Mouse (Mus musculus) forebrain, embryonic 10.5 days (tissue): Measurements from ENCODE around the gene Gm27029. TPM values are rescaled to one million over a fixed set of nuclear protein-coding genes. Genes with fewer than 3 reads are reported as not detected.
"Not testable (repeated sequence)": the region's sequence is repeated elsewhere in the genome, so short reads cannot be mapped to it uniquely, and the experiment has no call there.

Source experiments
- DNase-seq: peaks from one replicate; pipeline ENCODE4 v3.0.0-alpha.2; 2017; ENCODE audit warnings: low spot score; ENCODE audit errors: extremely low spot score
- H3K27ac ChIP-seq: fragments of 300-500 bp; sonication (generic); 2 replicates; pipeline ENCODE4 v1.5.1; 2016; ENCODE audit warnings: mild to moderate bottlenecking
- H3K27me3 ChIP-seq: fragments of 300-500 bp; sonication (generic); 2 replicates; pipeline ENCODE4 v1.6.1; 2016; ENCODE audit warnings: mild to moderate bottlenecking; ENCODE audit not compliant: poor library complexity, severe bottlenecking
- H3K36me3 ChIP-seq: fragments of 300-500 bp; sonication (generic); replicated peaks from 2 replicates; pipeline ENCODE4 v1.6.1; 2016; ENCODE audit warnings: mild to moderate bottlenecking, moderate library complexity
- H3K4me1 ChIP-seq: fragments of 300-500 bp; sonication (generic); 2 replicates; pipeline ENCODE4 v1.6.1; 2016
- H3K4me3 ChIP-seq: fragments of 300-500 bp; sonication (generic); 2 replicates; pipeline ENCODE4 v1.5.1; 2016; ENCODE audit warnings: mild to moderate bottlenecking, moderate library complexity
- H3K9me3 ChIP-seq: fragments of 300-500 bp; sonication (generic); 2 replicates; pipeline ENCODE4 v1.6.1; 2016; ENCODE audit warnings: mild to moderate bottlenecking, moderate library complexity
- WGBS: fragments of 180-500 bp; shearing (Covaris S2); methylation state at CpG from one replicate; pipeline ENCODE4 v1.1.7; 2016; 5-methylcytosine and 5-hydroxymethylcytosine counted together
- microRNA-seq: library from miRNA; unstranded; fragments of <30 nt; microRNA quantifications from one replicate; pipeline ENCODE4, GENCODE M21; 2017
- polyA plus RNA-seq: library from polyadenylated mRNA; unstranded; fragments of >200 nt; fragmentation: Nextera tagmentation; extraction: Ambion mirVana; gene quantifications from 2 replicates; pipeline ENCODE4 v1.2.1, GENCODE M21; 2016

The Gm27029 gene
- polyA plus RNA-seq, 1 experiment from 2014 or later, result 11.6 TPM

DNA sequence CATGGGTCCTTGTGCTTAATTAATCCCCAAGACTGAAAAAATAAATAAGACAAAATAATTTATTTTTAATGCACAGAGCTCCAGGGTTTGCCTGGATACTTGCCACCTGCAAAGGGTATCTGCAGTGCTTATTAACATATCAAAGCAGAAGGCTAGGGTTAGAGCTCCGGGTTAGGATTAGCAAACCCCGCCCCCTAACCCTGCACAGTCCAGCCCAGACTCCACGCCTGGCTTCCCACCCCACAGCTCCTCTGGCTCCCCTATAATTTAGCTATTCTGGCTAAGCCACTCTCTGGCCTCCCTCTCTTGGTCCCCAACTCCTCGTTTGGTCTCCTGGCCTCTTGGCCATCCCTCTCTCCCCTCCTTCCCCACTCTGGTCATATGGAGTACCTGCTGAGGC, 42.8 kb downstream of the Gm27029 start:
- Histone ChIP-seq H3K27me3 (no peaks in the 10 kb centered on the region), H3K4me1 (peaks cover 7% of the 10 kb centered on the region), H3K4me3 (no peak overlapping the region), H3K9me3 (no peaks in the 10 kb centered on the region), H3K36me3 (no peaks in the 10 kb centered on the region), H3K27ac (no peak overlapping the region)
- WGBS, result 8% methylated on average over 4 of the region's 4 CpGs
- DNase-seq, result peak; percentile 40

DNA sequence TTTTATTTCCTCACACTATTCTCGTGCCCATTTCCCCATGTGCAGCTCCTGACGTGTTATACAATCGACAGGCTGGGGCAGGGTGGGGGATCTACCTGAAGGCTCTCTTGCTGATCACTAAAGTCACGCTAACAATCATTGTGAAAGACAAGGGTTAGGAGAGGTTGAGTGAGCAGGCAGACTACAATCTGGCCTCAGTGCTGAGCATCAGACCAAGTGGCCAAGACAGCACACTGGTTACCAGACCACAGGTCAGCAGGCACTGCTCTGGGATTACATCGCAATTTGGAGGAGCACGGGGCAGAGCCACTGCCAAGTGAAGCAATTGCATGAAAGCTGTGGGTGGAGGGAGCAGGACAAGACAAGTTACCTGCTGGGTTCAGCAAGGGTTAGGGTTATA, 45.7 kb downstream of the Gm27029 start:
- H3K36me3 ChIP-seq, result no peaks in the 10 kb centered on the region
- no peak overlapping the region for H3K4me3 ChIP-seq
- no peak for DNase-seq
- no peaks in the 10 kb centered on the region for H3K9me3 ChIP-seq
- H3K4me1 ChIP-seq, result peaks cover 7% of the 10 kb centered on the region
- WGBS, result 85% methylated on average over 6 of the region's 6 CpGs
- H3K27me3 ChIP-seq, result no peaks in the 10 kb centered on the region
- no peak overlapping the region for H3K27ac ChIP-seq

DNA sequence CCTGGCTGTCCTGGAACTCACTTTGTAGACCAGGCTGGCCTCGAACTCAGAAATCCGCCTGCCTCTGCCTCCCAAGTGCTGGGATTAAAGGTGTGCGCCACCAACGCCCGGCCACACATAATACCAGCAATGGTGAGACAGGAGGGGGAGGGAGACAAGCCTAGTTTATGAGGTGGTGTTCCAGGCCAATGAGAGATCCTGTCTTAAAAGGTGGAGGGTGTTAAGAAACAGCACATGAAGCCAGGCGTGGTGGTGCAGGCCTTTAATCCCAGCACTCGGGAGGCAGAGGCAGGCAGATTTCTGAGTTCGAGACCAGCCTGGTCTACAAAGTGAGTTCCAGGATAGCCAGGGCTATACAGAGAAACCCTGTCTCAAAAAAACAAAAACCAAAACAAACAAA, 46.4 kb downstream of the Gm27029 start:
- 98% methylated on average over 8 of the region's 8 CpGs for WGBS
- not testable (repeated sequence) for H3K27me3 ChIP-seq, H3K9me3 ChIP-seq, H3K27ac ChIP-seq, H3K36me3 ChIP-seq, H3K4me1 ChIP-seq, H3K4me3 ChIP-seq, DNase-seq

DNA sequence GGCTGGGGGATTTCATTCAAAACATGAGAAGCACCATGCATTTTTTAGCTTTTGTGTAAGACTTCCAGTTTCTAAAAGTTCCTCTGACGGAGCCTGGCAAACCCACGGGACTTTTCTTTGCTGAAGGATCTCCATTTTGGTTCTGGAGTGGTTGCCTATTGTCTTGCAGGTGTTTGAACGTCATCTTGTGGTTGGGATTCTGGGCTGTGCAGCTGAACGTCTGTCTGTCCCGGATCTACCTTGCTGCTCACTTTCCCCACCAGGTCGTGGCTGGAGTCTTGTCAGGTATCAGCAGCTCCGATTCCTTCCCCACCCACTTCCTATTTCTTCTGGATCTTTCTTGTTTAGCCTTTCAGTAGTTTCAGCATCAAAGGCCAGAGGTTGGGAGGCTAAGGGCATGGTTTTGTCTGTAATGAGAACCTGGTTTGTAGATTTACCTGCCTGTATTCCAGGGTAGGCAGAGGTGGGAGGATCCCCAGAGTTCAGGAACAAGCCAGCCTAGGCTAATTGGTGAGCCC, 50.1 kb downstream of the Gm27029 start:
- H3K4me3 ChIP-seq, result no peak overlapping the region
- H3K4me1 ChIP-seq, result no peaks in the 10 kb centered on the region
- H3K27ac ChIP-seq, result no peak overlapping the region
- DNase-seq, result no peak
- no peaks in the 10 kb centered on the region for H3K36me3 ChIP-seq
- no peaks in the 10 kb centered on the region for H3K27me3 ChIP-seq
- H3K9me3 ChIP-seq, result no peaks in the 10 kb centered on the region
- 80% methylated on average over 7 of the region's 7 CpGs for WGBS

DNA sequence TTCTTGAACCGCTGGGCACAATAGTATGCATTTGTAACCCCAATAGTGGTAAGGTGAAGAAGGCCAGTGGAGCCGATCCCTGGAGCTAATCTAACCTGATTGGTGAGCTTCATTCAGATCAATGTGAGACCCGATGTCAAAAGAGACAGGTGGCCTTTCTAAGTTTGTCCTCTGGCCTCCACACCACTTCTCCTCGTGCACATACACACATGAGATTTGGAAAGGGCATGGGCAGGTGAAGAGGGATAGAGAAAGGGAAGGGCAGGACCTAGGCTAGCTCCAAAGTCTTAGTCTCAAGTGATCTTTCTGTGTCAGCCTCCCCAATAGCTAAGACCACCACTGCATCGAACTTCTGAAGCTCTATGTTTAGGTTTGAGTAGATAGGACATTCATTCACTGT, 54.5 kb downstream of the Gm27029 start:
- no peak overlapping the region for H3K4me3 ChIP-seq
- no peak overlapping the region for H3K27ac ChIP-seq
- no peaks in the 10 kb centered on the region for H3K27me3 ChIP-seq
- H3K9me3 ChIP-seq, result no peaks in the 10 kb centered on the region
- WGBS, result 81% methylated on average over 5 of the region's 5 CpGs
- no peak for DNase-seq
- no peaks in the 10 kb centered on the region for H3K36me3 ChIP-seq
- H3K4me1 ChIP-seq, result no peaks in the 10 kb centered on the region

DNA sequence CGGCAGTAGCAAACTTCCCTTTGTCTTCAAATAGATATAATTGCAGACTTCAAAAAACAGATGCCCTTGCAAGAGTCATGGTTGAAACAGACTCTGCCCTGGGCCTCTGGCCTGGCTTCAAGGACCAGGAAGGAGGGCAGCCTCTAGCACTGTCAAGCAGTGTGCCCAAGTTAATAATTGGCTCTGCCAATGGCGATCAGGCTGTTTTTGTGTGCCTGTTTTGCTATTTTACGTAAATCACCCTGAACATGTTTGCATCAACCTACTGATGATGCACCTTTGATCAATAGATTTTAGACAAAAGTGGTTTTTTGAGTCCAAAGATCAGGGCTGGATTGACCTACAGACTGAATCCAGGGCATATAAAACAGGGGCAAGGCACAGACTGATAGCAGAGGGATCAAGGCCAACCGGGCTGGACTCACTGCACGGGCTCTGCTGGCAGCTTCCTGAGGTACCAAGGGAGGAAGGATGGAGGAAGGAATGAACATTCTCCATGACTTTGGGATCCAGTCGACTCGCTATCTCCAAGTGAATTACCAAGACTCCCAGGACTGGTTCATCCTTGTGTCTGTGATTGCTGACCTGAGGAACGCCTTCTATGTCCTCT, 57.2 kb downstream of the Gm27029 start, which contains the start of gene G6pc:
Gene G6pc (plus strand): TSS at position 236 of the 610 bp plus-strand sequence.
- H3K4me3 ChIP-seq, result no peak within 1 kb of the TSS
- no peaks in the 10 kb centered on the region for H3K4me1 ChIP-seq
- no peak for DNase-seq
- no peak within 1 kb of the TSS for H3K27ac ChIP-seq
- no peaks in the 10 kb centered on the region for H3K9me3 ChIP-seq
- no peaks in the 10 kb centered on the region for H3K27me3 ChIP-seq
- 87% methylated on average over 8 of the region's 8 CpGs for WGBS
- no peaks in the 10 kb centered on the region for H3K36me3 ChIP-seq

DNA sequence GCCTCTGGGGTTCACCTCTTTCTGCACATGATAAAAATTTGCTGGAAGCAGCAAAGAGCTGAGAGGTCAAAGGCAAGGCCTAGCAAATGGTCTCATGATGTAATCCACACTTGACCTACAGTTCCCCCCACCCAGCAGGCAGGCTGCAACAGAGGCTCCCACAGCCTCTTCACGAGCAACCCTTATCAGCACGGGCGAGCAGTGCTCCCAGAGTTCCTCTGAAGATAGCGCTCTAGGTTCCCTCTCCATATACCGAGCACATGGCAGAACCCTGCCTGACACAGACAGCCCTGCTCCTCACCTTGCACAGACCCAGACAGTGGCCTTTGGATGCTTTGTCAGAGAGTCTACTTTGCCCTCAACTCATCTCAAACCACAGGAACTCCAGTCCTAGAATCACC, 60.1 kb downstream of the Gm27029 start:
- Histone ChIP-seq H3K27me3 (no peaks in the 10 kb centered on the region), H3K9me3 (no peaks in the 10 kb centered on the region), H3K36me3 (no peaks in the 10 kb centered on the region), H3K27ac (no peak overlapping the region), H3K4me1 (0 out of 2 replicates have a peak, but pooled peaks cover 3% of the 10 kb centered on the region), H3K4me3 (no peak overlapping the region)
- 80% methylated on average over 5 of the region's 5 CpGs for WGBS
- no peak for DNase-seq

- no peaks in the 10 kb centered on the region for H3K9me3 ChIP-seq
- DNase-seq, result no peak
- 0 out of 2 replicates have a peak, but pooled peaks cover 3% of the 10 kb centered on the region for H3K4me1 ChIP-seq
- no peak overlapping the region for H3K27ac ChIP-seq
- H3K4me3 ChIP-seq, result no peak overlapping the region
- WGBS, result 82% methylated on average over 3 of the region's 3 CpGs
- no peaks in the 10 kb centered on the region for H3K27me3 ChIP-seq
- no peaks in the 10 kb centered on the region for H3K36me3 ChIP-seq
These were observed 63.9 kb downstream of the Gm27029 start for GRCm38 (mm10) chr11:101360651-101361113.

DNA sequence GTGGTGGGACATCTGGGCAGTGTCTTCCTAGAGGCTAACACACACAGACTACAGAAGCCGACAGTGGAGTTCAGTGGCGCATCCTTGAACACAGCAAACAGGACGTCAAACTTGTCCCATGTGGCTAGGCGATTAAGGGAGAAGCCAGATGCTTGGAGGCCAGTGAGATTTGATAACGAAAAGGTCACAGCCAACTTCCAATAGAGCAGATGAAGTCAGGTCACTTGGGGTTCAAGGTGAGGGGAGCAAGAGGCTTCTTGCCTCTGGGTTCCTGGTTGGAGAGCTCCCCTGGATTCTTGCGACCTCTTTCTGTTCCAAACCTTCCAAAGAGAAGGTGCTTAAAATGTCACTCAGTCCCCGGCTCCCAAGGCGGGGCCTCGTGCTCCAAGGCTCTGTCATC, 64.8 kb downstream of the Gm27029 start:
- H3K27ac ChIP-seq, result 0 out of 2 replicates have a peak overlapping the region, but pooled peaks have one; percentile 25
- no peaks in the 10 kb centered on the region for H3K9me3 ChIP-seq
- DNase-seq, result no peak

DNA sequence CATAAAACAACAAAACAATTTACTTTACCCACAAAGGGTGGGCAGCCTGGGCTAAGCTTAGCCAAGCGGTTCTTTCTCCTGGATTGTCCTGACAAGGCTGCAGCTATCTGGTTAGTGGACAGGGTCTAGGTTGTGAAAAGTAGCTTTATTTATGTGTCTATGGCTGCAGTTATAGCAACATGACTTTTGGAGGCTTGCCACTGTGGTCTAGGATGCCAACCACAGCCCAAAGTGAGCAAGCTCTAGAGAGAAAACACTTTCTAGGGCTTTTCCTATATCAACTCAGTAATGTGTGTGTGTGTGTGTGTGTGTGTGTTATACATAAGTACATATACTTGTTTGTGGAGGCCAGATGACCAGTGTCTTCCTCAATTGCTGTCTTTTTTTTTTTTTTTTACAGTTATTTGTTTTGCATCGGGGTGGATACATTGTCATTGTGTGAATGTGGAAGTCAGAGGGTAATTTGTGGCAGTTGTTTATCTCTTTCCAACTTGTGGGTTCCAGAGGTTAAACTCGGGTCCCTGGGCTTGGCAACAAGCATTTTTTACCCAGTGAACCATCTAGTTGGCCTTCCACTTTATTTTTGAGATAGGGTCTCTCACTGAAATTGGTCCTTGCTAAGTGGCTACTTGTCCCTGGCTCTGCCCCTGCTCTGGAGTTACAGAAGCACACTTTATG, 67.0 kb downstream of the Gm27029 start:
- no peaks in the 10 kb centered on the region for H3K9me3 ChIP-seq
- 87% methylated on average over 3 of the region's 3 CpGs for WGBS
- H3K4me3 ChIP-seq, result no peak overlapping the region
- no peak for DNase-seq
- H3K27ac ChIP-seq, result no peak overlapping the region
- peaks cover 5% of the 10 kb centered on the region; the same call in 1 of the 2 replicates for H3K4me1 ChIP-seq
- H3K27me3 ChIP-seq, result no peaks in the 10 kb centered on the region
- H3K36me3 ChIP-seq, result no peaks in the 10 kb centered on the region

More for the DNA sequence above, 64.8 kb downstream of the Gm27029 start:
- H3K4me3 ChIP-seq, result no peak overlapping the region
- WGBS, result 79% methylated on average over 9 of the region's 9 CpGs
- H3K36me3 ChIP-seq, result no peaks in the 10 kb centered on the region
- 0 out of 2 replicates have a peak, but pooled peaks cover 3% of the 10 kb centered on the region for H3K4me1 ChIP-seq
- H3K27me3 ChIP-seq, result no peaks in the 10 kb centered on the region

Small RNA genes within 50 kb of the gene (microRNA-seq; reads per million reads assigned to microRNA genes)
- not detected for gene Mir6929

Other genes starting within 250 kb of the Gm27029 start
- not detected in 2 replicates for gene Ccr10, start 249.4 kb downstream of the Gm27029 start, polyA plus RNA-seq
- 9.9 and 10.2 TPM in 2 replicates for gene Ezh1, start 198.3 kb downstream of the Gm27029 start, polyA plus RNA-seq
- 54.8 and 57.3 TPM in 2 replicates for gene Ramp2, start 178.8 kb downstream of the Gm27029 start, polyA plus RNA-seq
- gene Vps25, start 171.1 kb downstream of the Gm27029 start, polyA plus RNA-seq, result 128 and 129 TPM in 2 replicates
- 5.4 and 6.4 TPM in 2 replicates for gene Wnk4, start 164.2 kb downstream of the Gm27029 start, polyA plus RNA-seq
- 0.77 and 1.0 TPM in 2 replicates for gene Cntd1, start 145.8 kb downstream of the Gm27029 start, polyA plus RNA-seq
- gene Coa3, start 145.7 kb downstream of the Gm27029 start, polyA plus RNA-seq, result 186 and 194 TPM in 2 replicates
- gene Becn1, start 122.5 kb downstream of the Gm27029 start, polyA plus RNA-seq, result 144 and 154 TPM in 2 replicates
- gene Psme3, start 108.6 kb downstream of the Gm27029 start, polyA plus RNA-seq, result 207 and 217 TPM in 2 replicates
- gene Aoc2, start 99.7 kb downstream of the Gm27029 start, polyA plus RNA-seq, result 2.1 and 2.5 TPM in 2 replicates
- gene Aoc3, start 94.2 kb downstream of the Gm27029 start, polyA plus RNA-seq, result not detected in 2 replicates
- gene G6pc, start 57.2 kb downstream of the Gm27029 start, polyA plus RNA-seq, result not detected in 2 replicates
- 109 and 115 TPM in 2 replicates for gene Aarsd1, start 7.2 kb downstream of the Gm27029 start, polyA plus RNA-seq
- gene Rundc1, start 289 bp upstream of the Gm27029 start, polyA plus RNA-seq, result 20.9 and 21.4 TPM in 2 replicates
- gene Ptges3l, start 537 bp upstream of the Gm27029 start, polyA plus RNA-seq, result 2.3 and 3.8 TPM in 2 replicates
- 499 and 505 TPM in 2 replicates for gene Rpl27, start 17.5 kb upstream of the Gm27029 start, polyA plus RNA-seq
- 3.3 and 3.4 TPM in 2 replicates for gene Ifi35, start 23.6 kb upstream of the Gm27029 start, polyA plus RNA-seq
- 28.1 and 36.9 TPM in 2 replicates for gene Rnd2, start 40.2 kb upstream of the Gm27029 start, polyA plus RNA-seq
- 24.9 and 28.5 TPM in 2 replicates for gene Vat1, start 41.4 kb upstream of the Gm27029 start, polyA plus RNA-seq
- gene Brca1, start 127.2 kb upstream of the Gm27029 start, polyA plus RNA-seq, result 26.2 and 27.4 TPM in 2 replicates
- gene Nbr1, start 127.4 kb upstream of the Gm27029 start, polyA plus RNA-seq, result 61.7 and 69.9 TPM in 2 replicates
- 1.5 and 1.8 TPM in 2 replicates for gene Tmem106a, start 157.4 kb upstream of the Gm27029 start, polyA plus RNA-seq
- gene Gm11634, start 174.5 kb upstream of the Gm27029 start, polyA plus RNA-seq, result not detected in 2 replicates
- gene Rdm1, start 202.4 kb upstream of the Gm27029 start, polyA plus RNA-seq, result 30.7 and 33.9 TPM in 2 replicates
- 2.4 and 3.1 TPM in 2 replicates for gene Arl4d, start 240.7 kb upstream of the Gm27029 start, polyA plus RNA-seq